25 mouse cellular contexts compared by ENCODE assay signal in the genomic region with DNA sequence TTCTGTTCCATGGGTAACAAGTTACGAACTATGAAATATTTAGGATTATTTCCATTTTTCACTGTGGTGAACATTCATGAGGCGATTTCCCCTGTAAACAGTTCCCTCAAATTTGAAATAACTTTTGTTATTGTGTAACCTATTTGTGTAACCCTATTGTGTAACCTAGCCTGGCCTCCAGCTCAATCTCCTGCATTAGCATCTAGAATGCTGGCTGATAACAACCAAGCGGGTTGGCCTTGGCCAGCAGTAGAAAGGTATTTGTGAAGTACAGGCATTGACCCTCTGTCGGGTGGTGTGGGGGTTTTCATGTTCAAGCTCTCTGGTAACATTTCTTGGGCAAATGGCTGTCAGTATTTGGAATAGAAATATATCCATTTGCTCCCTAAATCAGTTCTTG. TPM values are rescaled to one million over a fixed set of nuclear protein-coding genes. Genes with fewer than 3 reads are reported as not detected.
DNase-seq lines count a peak whose midpoint lies in the region; ATAC-seq lines count a peak whose summit lies in the region.
"Had no signal": no experiment of that assay in that cellular context is flagged by ENCODE, and none has a peak within 500 bp of the region (broad histone marks: within the 10 kb centered on the region; RNA-seq: fewer than 3 reads in every experiment).

No protein-coding gene starts in this region.

- H3K27ac ChIP-seq in liver, embryonic 11.5 days (ENCODE audit: low read depth, low read length), result no peak overlapping the region
- H3K27ac ChIP-seq: forebrain, embryonic 15.5 days; hindbrain, embryonic 12.5 days; kidney, embryonic 15.5 days; limb, embryonic 12.5 days; lung, embryonic 15.5 days; midbrain, embryonic 13.5 days had no signal

- no peaks in the 10 kb centered on the region for H3K36me3 ChIP-seq in liver, embryonic 11.5 days (ENCODE audit: control insufficient read depth, insufficient read depth, low read length)
- H3K36me3 ChIP-seq: forebrain, embryonic 15.5 days; G1E; hindbrain, embryonic 12.5 days; kidney, embryonic 15.5 days; limb, embryonic 12.5 days; lung, embryonic 15.5 days; midbrain, embryonic 13.5 days had no signal

- DNase-seq in liver, result peak; percentile 29
- DNase-seq in liver, embryonic 11.5 days (ENCODE audit: low spot score), result no peak
- peak; percentile 47 for DNase-seq in adrenal gland, postnatal 10 days
- no peak for DNase-seq in frontal cortex, postnatal 36 days (ENCODE audit: low spot score in 2 of 2)
- DNase-seq: B cell, adult 2 months; cerebellum, adult 2 months; cerebellum, postnatal 36 days; gastrocnemius, postnatal 14 days; kidney, adult 11 months; kidney, postnatal 4 days; thymus, adult 2 months; thymus, postnatal 4 days had no signal

- no peaks in the 10 kb centered on the region for H3K4me1 ChIP-seq in liver, embryonic 11.5 days (replicated peaks; ENCODE audit: control insufficient read depth, insufficient read depth, low read length)
- H3K4me1 ChIP-seq: forebrain, embryonic 15.5 days; hindbrain, embryonic 12.5 days; kidney, embryonic 15.5 days; limb, embryonic 12.5 days; lung, embryonic 15.5 days; midbrain, embryonic 13.5 days had no signal

- H3K9ac ChIP-seq in liver, embryonic 11.5 days (ENCODE audit: low read depth, low read length), result no peak overlapping the region
- H3K9ac ChIP-seq: forebrain, embryonic 15.5 days; hindbrain, embryonic 12.5 days; kidney, embryonic 15.5 days; limb, embryonic 12.5 days; lung, embryonic 15.5 days; midbrain, embryonic 13.5 days had no signal

- H3K27me3 ChIP-seq in liver, embryonic 11.5 days (replicated peaks; ENCODE audit: control insufficient read depth, insufficient read depth, low read length), result no peaks in the 10 kb centered on the region; the same call in 1 of the 2 replicates
- H3K27me3 ChIP-seq: CH12.LX; forebrain, embryonic 15.5 days; hindbrain, embryonic 12.5 days; kidney, embryonic 15.5 days; limb, embryonic 12.5 days; lung, embryonic 15.5 days; midbrain, embryonic 13.5 days; Patski had no signal

- no peak overlapping the region for H3K4me3 ChIP-seq in liver, embryonic 11.5 days (ENCODE audit: low read depth, low read length)
- H3K4me3 ChIP-seq: forebrain, embryonic 15.5 days; hindbrain, embryonic 12.5 days; kidney, embryonic 15.5 days; limb, embryonic 12.5 days; lung, embryonic 15.5 days; midbrain, embryonic 13.5 days had no signal

- H3K4me2 ChIP-seq in liver, embryonic 11.5 days, result no peak overlapping the region
- H3K4me2 ChIP-seq: forebrain, embryonic 15.5 days; hindbrain, embryonic 12.5 days; kidney, embryonic 15.5 days; limb, embryonic 12.5 days; lung, embryonic 15.5 days; midbrain, embryonic 13.5 days had no signal

- no peaks in the 10 kb centered on the region for H3K9me3 ChIP-seq in liver, embryonic 11.5 days (ENCODE audit: control insufficient read depth, low read length)
- H3K9me3 ChIP-seq: forebrain, embryonic 15.5 days; G1E; hindbrain, embryonic 12.5 days; kidney, embryonic 15.5 days; limb, embryonic 12.5 days; lung, embryonic 15.5 days; midbrain, embryonic 13.5 days had no signal

- ATAC-seq in liver, embryonic 11.5 days (replicated peaks; ENCODE audit: low FRiP score), result no peak
- ATAC-seq in granulocyte monocyte progenitor cell, adult 5-6 weeks (replicated peaks; ENCODE audit: poor library complexity, severe bottlenecking), result peak; percentile 84
- ATAC-seq in megakaryocyte, adult 5-6 weeks (ENCODE audit: poor library complexity, severe bottlenecking), result peak; percentile 47
- ATAC-seq in cerebellum, adult (ENCODE audit: insufficient number of reproducible peaks, low FRiP score, low TSS enrichment), result no peak
- ATAC-seq: forebrain, embryonic 15.5 days; midbrain, embryonic 13.5 days; Patski had no signal

- WGBS in liver, embryonic 11.5 days, result 73% methylated on average over 4 of the region's 4 CpGs

RNA-seq across cellular contexts. Expression of a gene that starts 18.3 kb away (rescaled TPM):
- 0.03 and 0.10 TPM in 2 replicates for polyA plus RNA-seq in liver, embryonic 11.5 days (2014; fragmentation: Nextera tagmentation; extraction: Ambion mirVana)
- 10 to 100 TPM; 44.7 to 51.7 TPM for total RNA-seq in adrenal gland, postnatal 10 days (2021)
- not detected in 2 replicates for total RNA-seq in granulocyte monocyte progenitor cell, adult 5-6 weeks (2014; fragmentation: Nextera tagmentation)
- total RNA-seq in granulocyte monocyte progenitor cell, adult 5-6 weeks (2017), result not detected in 2 replicates
- 0.07 TPM in 1 of 2 replicates, not detected in the other for total RNA-seq in megakaryocyte, adult 5-6 weeks (2015)
- total RNA-seq in megakaryocyte, adult 5-6 weeks (2017), result 0.15 TPM in 1 of 2 replicates, not detected in the other
- total RNA-seq: heart, postnatal 25 days had no signal
- polyA plus RNA-seq: G1E had no signal

RNA-seq across cellular contexts. Expression of a gene that starts 58.2 kb away (rescaled TPM):
- 21.7 and 24.5 TPM in 2 replicates for polyA plus RNA-seq in liver, embryonic 11.5 days (2014; fragmentation: Nextera tagmentation; extraction: Ambion mirVana)
- 10 to 100 TPM; 32.8 to 40.6 TPM for total RNA-seq in adrenal gland, postnatal 10 days (2021)
- 21.9 and 25.8 TPM in 2 replicates for total RNA-seq in granulocyte monocyte progenitor cell, adult 5-6 weeks (2014; fragmentation: Nextera tagmentation)
- total RNA-seq in granulocyte monocyte progenitor cell, adult 5-6 weeks (2017), result 15.9 and 18.7 TPM in 2 replicates
- 13.7 and 15.3 TPM in 2 replicates for total RNA-seq in megakaryocyte, adult 5-6 weeks (2015)
- 12.2 and 16.1 TPM in 2 replicates for total RNA-seq in megakaryocyte, adult 5-6 weeks (2017)

RNA-seq across cellular contexts. Expression of a gene that starts 58.3 kb away (rescaled TPM):
- 50.2 and 52.4 TPM in 2 replicates for polyA plus RNA-seq in liver, embryonic 11.5 days (2014; fragmentation: Nextera tagmentation; extraction: Ambion mirVana)
- total RNA-seq in adrenal gland, postnatal 10 days (2021), result 10 to 100 TPM; 16.3 to 29.2 TPM
- total RNA-seq in granulocyte monocyte progenitor cell, adult 5-6 weeks (2014; fragmentation: Nextera tagmentation), result 46.0 and 47.0 TPM in 2 replicates
- total RNA-seq in granulocyte monocyte progenitor cell, adult 5-6 weeks (2017), result 46.9 and 61.6 TPM in 2 replicates
- 22.4 and 30.9 TPM in 2 replicates for total RNA-seq in megakaryocyte, adult 5-6 weeks (2015)
- 27.3 and 38.4 TPM in 2 replicates for total RNA-seq in megakaryocyte, adult 5-6 weeks (2017)

Comparison
In these comparisons a context has a peak if more than half of its experiments do, and no peak if none do; other contexts are left out.
1. DNase-seq: peak in liver (single experiment) and adrenal gland, postnatal 10 days (single experiment); none in liver, embryonic 11.5 days (single experiment) and frontal cortex, postnatal 36 days (0 of 2).
2. ATAC-seq: peak in granulocyte monocyte progenitor cell, adult 5-6 weeks (single experiment) and megakaryocyte, adult 5-6 weeks (single experiment); none in liver, embryonic 11.5 days (single experiment) and cerebellum, adult (single experiment).
3. RNA of a gene that starts 18.3 kb away (total RNA-seq): 44.7 to 51.7 TPM in adrenal gland, postnatal 10 days; 0.07 to 0.15 TPM in megakaryocyte, adult 5-6 weeks and not detected in granulocyte monocyte progenitor cell, adult 5-6 weeks; every median in the first group is over 10 times any median in the second.